Mouse (Mus musculus): ENCODE results near the gene Prkch.

DNA sequence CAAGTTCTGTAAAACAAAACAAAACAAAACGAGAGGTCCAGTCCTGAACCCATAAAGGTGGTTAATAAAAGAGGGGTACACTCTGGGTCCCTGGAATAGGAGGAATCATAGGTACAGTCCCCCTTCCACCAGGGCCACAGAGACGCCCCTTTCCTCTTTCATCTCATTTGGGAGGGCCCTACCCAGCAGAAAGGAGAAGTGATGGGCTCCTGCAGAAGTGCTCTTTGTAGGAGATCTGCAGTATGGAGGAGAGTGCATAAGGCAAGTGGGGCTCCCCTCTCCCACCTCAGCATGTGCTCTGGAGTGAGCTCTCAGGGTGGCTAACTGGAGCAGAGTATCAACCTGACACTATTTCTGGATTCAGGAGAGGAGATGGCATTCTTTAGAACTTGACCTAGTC is 55.0 kb downstream of the Prkch start:
- TF ChIP-seq CTCF (IDR thresholded peaks at IDR 0.05; ENCODE audit: low read depth, low read length) (no peak), POLR2AphosphoS5 (IDR thresholded peaks at IDR 0.05; ENCODE audit: insufficient replicate concordance, low read depth, low read length) (no peak), GATA1 (IDR thresholded peaks at IDR 0.05; ENCODE audit: borderline replicate concordance, low read length) (no peak)
